Mouse (Mus musculus) CD8-positive naive resting alpha-beta T cell, adult 2 months (primary cell): ENCODE results near the gene Tigd4.
"Not testable (repeated sequence)": the region's sequence is repeated elsewhere in the genome, so short reads cannot be mapped to it uniquely, and the experiment has no call there.

ENCODE experiments used
- DNase-seq, 2 experiments: peaks; one replicate each; pipeline ENCODE4 v3.0.0; 2022; ENCODE audit warnings: low read depth in 2 of 2, low spot score in 2 of 2

Tigd4 gene

DNA sequence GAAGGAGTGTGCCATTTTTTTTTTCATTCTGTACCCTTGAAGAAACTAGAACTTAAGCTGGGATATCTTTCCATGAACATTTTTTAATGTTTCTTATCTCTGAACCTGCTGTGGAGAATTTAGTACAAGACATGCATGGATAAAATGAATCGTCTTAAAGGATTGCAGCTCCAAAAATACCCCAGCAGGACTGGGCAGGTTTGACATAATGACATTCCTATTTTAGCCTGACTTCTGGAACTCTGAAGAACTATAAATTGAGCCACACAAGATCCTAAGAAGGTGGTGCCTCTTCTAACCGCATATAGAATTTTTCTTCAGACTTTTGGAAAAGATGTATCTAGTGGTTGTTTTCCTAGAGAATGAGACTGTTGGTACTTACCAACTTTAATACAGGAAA is at the start of gene Tigd4:
Tigd4 (plus strand) TSS at position 301 of the 400 bp plus-strand sequence.
- DNase-seq = no peak

DNA sequence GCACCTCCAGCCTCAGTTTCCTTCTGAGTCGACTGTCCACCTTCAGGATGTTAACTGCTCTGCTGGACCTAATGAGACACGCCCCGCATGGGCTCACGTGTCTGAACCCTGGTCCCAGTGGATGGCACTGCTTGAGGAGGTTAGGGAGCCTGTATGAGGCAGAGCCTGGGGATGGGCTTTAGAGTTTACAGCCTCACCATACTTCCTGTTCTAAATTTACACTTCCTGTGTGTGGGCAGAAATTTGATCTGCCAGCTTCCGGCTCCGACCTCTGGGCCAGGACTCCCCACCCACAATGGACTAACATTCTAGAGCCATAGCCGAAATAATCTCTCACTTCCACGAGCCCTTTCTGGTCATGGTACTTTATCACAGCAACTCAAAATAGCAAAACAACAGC is 46.2 kb upstream of the Tigd4 start:
- no peak for DNase-seq

DNA sequence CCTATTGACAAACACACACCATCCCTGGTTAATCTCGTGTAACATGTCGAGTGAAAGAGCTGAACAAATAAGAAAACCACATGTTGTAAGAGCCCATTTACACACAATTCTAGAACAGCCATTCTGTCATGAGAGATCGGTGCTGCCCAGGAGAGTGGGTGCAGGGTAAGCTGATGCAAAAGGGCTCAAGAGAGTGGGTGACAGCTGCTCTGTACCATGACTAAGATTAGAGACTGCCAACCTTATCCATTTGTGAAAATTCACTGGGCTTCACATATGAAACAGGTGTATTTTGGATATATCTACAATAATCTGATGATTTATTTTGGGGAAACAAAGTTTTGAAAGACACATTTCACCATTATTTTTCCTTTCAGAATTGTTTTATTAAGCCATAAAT is 37.6 kb upstream of the Tigd4 start:
- DNase-seq = no peak

DNA sequence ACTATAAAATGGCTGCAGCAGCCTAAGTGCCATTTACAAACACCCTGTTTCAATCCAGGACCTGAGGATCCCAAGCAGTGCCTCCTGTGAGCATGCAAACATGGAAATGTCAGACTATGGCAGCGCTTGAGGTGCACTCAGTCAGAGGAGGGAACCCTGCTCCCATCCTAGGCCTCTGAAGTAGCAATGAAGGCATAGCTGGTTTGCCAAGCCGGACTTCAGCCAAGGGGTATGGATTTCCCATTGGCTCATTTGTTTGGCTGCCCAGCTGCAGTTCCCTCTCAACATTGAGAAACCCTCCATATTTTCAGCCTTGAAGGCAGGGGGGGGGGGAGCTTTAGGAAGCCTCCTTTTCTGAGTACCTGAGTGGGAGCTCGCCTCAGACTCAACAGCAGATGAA is 35.1 kb upstream of the Tigd4 start:
- DNase-seq = no peak

DNA sequence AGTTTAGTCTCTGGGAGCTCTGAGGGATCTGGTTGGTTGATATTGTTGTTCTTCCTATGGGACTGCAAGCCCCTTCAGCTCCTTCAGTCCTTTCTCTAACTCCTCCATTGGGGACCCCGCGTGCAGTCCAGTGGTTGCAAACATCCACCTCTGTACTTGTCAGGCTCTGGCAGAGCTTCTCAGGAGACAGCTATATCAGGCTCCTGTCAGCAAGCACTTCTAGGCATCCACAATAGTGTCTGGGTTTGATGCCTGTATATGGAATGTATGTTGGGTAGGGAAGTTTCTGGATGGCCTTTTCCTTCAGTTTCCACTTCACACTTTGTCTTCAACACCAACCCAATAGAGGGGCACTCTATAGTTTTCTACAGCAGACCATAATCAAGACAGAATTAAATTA is 30.5 kb upstream of the Tigd4 start:
- DNase-seq = not testable (repeated sequence)

DNA sequence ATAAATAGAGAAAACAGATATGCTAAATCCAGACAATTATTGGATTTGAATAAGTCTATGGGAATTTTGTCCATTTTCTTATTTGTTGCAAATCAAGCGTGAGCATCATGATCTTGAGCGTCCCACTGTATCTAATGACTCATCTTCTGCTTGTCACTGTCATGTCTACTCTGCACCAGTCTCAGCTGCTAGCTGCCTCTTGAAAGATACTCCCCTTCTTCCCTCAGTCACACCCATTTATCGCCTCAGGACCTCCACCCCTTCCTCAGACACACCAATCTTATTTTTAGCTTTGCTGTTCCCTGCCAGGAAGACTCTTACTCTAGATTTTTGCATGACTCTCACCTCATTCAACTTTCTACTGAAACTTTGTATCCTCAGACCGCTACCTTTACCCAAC is 30.0 kb upstream of the Tigd4 start:
- no peak for DNase-seq

DNA sequence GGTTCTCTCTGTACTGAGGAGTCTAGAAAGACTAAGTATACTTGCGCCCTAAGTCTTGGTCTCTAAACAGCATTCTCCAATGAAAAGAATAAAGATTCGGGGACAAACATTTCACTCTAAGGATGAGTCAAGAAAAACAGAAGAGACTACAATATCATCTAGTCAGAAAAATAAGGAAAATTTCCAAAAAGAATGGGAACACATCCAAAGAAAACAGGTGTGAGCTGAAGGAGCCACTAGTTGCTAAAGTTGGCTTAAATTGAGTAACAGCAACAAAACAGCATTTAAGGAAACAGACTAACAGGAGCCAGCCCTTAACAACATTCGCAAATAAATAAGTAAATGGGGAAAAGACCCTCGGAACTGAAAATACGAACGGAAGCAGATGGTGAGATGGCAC is 24.8 kb upstream of the Tigd4 start:
- no peak for DNase-seq

DNA sequence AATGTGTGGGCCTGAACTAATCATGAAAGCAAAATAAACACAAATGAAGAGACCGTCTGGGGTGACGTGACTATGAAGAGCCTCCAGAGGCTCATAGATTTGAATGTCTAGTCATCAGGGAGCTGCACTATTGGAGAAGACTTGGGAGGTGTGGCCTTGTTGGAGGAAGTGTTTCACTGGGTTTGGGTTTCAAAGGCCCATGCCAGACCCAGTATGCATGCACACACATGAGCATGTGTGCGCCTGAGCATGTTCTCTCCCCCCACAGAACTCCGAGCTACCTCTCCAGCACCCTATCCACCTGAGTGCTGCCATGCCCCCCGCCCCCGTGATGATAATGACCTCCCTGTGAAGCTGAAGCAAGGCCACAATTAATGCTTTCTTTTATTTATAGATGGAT is 23.8 kb upstream of the Tigd4 start:
- no peak for DNase-seq

DNA sequence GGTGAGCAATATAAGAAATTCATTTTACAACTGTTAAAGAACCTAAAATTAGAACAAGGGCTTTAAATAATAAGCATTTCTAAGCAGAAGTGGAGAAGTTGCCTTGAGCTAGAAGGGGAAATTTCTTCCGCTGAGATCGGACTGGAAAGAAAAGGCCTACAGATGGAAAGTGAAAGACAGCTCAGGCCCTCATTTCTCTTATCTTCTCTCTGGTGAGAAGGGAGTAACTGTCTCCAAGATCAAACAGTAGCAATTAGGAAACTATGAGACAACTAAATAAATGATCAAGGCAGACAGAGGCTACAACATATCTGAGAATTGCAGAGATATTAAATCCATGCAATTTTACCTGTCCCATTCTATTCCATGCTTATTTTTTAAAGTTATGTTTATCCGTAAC is 22.9 kb upstream of the Tigd4 start:
- DNase-seq = no peak

DNA sequence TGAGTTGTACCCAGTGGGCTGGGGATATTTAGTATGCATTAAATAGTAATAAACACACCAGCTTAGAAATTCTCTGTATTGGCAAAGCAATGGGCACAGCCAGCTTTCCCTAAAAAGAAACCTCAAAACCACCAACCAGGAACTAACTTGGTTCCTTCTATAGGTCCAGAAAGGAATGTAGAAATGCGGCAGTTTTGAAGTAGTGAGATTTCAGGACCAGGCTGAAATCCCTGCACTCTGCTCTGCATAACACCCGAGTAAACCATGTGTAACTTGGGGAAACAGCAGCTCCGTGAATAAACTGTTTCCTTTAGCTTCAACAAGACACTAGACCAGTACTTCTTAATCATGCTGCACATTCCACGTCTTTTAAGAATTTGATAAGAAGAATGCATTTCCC is 12.7 kb upstream of the Tigd4 start:
- no peak for DNase-seq

DNA sequence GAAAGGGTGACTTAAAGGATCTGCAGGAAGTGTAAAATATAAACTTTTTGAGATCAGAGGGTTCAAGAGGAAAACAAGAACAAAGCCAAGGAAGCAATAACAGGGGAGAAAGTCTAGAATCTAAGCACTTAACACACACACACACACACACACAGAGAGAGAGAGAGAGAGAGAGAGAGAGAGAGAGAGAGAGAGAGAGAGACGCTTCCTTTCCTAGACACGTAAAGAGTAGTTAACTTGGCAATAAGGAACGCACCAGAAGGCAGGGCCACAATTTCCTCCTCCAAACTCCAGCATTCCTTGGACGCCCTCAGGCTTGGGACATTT is 11.7 kb upstream of the Tigd4 start:
- no peak for DNase-seq

DNA sequence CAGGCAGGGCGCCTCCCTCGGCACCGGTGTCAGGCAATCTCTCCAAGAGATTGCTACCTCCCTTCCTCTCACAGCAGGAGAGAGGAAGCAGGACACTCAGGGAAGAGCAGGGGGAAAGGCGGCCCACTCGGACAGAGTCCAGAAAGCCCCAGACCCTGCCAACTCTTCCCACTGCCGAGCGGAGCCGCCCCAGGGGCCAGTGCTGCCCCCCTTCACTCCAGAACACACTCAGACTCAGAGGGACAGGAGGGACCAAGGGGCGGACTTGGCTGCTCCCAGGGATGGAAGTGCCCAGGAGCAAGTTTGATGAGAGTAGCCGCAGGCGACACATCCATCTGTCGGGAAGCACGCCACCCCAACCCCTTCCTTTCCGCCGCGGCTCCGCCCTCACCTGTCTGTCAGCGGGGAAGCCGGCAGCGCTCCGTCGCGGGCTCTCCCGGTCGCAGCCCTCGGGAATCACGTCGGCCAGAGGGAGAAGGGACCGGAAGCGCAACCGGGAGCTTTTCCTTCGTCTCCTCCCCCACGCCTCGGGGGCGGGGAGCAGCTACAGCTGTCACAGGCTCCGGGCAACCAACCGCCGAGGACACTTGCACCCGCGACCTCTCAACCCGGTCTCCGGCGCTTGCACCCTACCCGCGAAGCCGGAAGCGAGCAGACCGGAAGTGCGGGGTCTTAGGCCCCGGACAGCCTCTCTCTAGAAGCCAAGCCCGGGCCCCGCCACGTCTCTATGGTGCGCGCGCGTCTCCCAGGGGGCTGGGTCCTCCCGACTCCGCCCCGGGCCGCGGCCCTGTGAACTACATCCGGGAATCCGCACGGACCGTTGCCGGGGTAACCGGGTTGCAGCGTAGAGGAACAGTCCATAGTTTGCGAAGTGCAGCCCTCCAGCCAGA is 11.1 kb upstream of the Tigd4 start, which contains the start of gene Arfip1:
Arfip1 (minus strand) TSS at position 603 of the 890 bp plus-strand sequence.
- DNase-seq = peak; percentile 88 to 90

DNA sequence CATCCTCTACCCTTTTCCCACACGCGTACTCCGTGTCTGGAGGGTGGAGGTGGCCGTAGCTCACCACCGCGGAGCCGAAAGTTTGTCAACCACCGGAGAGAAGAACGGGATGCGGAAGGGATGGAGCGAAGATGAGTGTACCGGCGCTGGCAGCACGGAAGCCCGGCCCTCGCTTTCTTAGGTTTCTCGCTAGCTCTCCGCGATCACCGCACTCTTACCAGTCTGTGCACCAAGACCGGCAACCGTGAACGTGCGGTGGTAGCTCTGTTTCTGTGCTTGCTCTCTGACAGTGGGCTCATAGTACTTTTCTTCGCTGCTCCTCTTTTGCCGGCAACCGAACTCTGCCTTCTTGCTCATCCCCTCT is 10.5 kb upstream of the Tigd4 start:
- DNase-seq = no peak

DNA sequence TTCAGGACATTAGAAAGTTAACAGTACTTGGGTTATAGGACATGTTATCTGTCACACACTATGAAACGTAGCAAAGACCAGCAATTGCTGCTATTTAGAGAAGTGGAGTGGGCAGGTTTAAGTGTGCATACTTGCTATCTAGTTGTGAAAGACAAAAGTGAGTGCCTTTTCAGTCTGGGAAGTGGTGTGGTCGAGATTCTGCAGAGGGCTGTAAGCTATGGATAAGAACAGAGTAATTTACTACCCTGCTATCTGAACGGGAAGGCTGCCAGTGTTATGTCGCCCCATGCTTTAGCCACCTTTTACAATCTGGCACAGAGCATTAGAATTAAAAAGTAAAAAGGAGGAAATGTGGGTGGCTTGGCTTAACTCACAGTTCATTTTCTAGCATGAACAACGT is 6.6 kb upstream of the Tigd4 start:
- DNase-seq = no peak

DNA sequence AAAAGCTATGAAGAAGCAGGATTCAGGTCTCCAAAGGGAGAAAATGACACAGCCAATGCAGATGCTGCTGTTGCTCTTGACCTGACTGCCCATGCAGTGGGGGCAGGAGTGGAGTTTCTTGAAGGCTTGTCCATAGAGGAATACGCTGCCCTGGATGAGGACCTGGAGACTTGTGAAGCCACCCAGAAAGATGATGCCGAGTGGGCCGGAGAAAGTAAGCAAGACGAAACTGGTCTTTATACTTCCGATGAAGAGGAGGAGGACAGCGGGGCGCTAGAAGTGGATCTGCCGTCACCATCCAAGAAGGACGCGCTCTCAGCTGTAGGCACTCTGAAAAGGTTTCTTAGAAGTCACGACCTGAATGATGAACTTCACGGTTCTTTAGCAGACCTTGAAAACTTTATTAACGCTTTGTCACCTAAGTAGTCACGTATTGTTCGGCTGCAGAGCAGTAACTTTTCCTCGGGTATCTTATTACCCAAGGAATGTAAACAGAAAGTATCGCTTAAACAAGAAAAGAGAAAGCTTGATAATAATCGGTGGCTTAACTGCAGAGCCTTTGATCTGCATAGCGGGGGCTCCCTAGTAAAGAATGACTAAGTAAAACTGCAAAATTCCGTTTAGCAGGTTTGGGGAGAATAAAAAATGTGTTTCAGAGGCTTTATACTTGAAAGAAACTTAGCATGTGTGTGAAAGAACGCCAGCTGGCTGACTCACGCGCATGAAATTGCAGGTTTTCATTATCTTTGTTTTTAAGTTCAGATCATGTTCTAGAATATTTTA is 1.7 kb downstream of the Tigd4 start:
- DNase-seq = no peak

DNA sequence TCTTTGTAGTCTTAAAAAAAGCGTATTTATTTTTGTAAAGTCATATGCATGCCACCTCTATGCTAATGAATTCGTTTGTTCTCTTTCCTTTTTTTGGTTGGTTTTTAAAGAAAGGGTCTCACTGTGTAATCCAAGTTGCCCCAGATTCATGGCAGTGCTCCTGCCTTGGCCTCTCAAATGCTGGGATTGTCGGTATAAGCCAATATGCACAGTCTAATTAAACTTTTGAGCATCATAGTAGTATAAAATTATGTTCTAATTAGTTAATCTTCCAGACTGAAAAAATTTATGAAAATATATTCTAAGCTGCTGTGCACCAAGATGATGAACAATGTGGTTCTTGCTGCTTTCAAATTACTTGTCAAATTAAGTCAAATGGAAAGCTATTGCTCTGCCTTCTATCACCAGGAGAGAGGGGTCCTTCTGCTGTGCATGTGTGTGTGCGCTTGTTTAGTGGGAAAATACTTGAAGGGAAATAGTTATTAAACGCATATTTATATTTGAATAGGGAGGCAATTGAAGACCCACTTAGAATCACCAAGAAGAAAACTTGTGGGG is 2.4 kb downstream of the Tigd4 start:
- no peak for DNase-seq

DNA sequence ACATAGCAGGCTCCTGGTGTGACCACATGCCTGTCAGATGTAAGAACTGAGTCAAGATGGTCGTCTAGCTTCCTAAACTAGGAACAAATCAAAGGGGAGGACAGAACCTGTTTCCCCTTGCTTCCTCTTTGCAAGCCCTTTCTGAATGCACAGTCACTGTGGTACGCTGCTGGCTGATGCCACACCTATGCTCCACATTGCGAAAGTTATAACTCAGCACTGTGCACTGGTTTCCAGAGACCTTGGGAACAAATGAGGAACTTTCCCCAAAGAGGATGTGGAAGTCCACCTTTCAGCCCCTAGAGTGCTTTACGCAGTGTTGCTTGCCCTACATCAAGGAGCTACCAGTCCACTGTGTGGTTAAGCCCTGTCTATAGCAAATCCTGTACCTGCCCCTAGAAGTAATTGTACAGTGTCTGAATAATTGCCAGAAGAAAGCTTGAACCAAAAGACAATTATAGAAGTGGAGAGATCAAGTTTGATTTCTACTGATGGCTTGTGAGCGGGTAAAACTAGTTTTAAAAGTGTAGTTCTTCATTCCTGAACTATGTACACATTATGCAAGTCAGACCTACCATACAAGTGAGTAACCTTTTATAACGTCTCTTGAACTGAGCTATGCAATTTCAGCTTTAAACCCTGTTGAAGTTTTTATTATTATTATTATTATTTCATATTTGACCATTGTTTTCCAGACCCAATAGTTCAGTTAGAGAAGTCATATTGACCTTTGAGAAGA is 4.8 kb downstream of the Tigd4 start:
- no peak for DNase-seq

DNA sequence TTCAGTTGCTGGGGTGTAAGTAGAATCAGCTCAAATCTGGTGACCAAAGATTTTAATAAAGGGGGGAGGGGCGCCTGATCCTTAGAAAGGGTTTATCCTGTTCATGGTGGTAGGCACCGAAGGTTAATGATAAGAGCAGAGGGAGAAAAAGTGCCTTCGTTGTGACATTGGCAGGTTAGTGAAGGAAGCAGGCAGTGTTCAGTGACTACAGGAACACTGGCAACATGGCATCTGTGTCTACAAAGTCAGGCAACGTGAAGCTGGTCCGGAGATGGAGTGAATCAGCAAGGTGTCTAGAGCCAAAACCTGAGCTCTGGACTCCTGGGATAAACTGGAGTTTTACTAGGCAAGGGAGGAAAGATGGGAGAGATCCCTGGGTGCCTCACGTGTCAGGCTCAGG is 5.4 kb downstream of the Tigd4 start:
- no peak for DNase-seq

DNA sequence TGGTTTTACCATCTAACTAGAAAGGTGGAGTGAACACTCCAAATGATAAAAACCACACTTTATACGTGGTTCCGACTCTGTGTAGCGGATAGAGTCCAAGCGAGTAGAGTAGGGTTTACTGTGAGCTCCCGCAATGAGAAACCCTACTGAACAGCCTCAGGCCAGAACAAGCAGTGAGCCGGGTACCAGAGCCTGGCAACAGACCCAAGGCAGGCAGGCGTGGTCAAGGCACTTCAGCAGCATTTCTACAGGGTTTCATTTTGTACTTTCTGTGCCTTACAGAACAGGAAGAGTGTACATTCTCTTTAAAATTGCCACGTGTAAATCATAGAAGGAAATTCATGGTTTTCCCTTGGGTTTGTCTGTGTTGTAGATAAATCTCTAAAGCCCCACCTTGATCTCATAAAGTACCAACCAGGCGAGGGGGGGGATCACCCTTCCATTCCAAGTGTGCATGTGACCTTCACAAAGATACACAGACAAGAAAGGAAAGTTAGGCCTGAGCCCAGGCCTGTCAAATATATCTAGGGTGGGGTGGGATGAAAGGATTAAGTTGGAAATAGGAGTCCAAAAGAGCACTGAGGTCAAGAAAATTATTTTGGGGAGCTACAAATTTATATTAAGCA is 8.6 kb downstream of the Tigd4 start:
- DNase-seq = no peak

DNA sequence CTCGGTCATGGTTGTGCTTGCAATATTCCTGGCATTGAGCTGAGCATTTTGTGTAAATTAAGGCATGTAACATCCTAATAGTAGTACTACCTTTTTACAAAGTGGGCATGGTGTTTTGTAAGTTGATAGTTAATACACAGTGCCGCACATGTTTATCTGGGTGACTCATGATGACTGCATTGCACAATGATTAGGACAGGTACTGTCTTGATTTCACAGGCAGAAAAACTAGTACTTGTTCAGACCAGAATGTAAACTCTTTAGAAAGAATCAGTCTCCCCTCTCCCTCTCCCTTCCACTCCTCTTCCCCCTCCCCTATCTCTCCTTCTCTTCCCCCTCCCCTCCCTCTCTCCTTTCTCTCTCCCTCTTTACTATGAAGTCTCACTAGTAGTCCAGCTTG is 9.4 kb downstream of the Tigd4 start:
- DNase-seq = no peak

DNA sequence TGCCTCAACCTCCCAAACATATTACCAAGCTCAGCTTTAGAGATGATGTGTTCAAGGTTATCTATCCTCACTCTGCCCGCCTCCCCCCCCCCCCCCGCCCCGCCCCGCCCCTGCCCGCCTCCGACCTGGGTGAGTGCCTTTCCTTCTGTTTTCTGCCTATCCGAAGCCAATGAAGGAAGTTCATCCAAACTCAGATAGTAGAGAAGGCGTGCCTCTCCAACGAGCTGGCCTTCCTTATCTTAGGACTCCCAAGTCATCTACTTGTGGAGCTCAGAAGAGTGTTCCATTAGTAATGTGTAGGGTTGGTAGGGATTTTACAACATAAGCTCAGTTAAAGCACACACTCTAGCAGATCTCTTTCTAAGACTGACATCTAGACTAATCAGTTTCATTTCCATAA is 9.8 kb downstream of the Tigd4 start:
- no peak for DNase-seq
